Mouse (Mus musculus) left cerebral cortex, postnatal 14 days (tissue): ENCODE results near the gene Olfr316. TPM values are rescaled to one million over a fixed set of nuclear protein-coding genes. Genes with fewer than 3 reads are reported as not detected.
"Not testable (repeated sequence)": the region's sequence is repeated elsewhere in the genome, so short reads cannot be mapped to it uniquely, and the experiment has no call there.

ENCODE experiments used
- DNase-seq, 2 experiments: peaks; one replicate each; pipeline ENCODE4 v3.0.0; 2021 to 2022; ENCODE audit warnings: low spot score in 2 of 2, mixed read lengths in 1 of 2
- intact Hi-C: fragments of 180-260 bp; cut with DNase I; formaldehyde crosslinking; loops from one replicate; pipeline ENCODE4 v1.15.1; 2025
- long read RNA-seq, 2 experiments: library from polyadenylated mRNA; stranded (forward); transcript quantifications; one replicate each; pipeline ENCODE4 v2.0.0; 2021
- total RNA-seq, 2 experiments: library from RNA; stranded (reverse); gene quantifications; 2 replicates each; pipeline ENCODE4 v1.2.3; 2021

Gene Olfr316
- under 1 TPM; 0.13 to 0.42 TPM for total RNA-seq
- long read RNA-seq, experiment 1: 0 reads
- long read RNA-seq, experiment 2: 0 reads

DNA sequence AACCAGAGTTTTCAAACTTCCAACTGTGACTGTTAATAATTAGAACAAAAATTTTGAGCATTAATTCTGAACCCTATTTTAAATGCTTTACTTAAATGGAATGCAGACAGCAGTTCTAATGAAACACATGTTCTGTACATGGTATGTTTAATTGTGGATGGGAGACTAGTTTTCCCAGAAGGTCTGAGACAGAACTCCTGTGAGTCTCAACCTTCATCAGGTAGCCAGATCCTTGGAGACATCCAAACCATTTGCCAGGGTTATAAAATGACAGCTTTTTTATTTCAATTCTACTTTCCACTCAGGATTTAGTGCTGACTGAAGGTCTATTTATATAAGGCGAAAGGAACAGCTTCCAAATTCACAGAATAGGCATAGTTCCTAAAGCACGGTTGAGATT, at the start of gene Olfr316:
Olfr316 (plus strand) TSS at position 301 of the 400 bp plus-strand sequence.
- DNase-seq: no peak
- intact Hi-C loops: no loop called here

DNA sequence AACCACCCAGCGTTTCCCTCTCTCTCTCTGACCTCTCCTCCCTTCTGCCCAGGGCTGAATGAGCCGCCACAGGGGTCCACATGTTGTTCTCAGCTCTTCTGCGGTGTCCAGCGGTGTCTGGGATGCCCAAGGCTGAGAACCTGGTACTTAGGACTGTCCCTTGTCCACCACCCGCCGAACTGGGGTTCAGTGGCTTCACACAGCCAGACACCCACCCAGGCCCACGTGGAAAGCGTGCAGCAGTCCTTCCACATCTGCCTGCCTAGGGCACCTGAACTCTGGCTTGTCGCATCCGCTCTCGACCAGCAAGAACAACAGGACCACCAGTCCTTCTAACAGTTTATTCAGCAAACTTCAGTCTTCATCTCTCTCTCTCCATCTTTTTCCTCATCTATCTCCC, 43.4 kb upstream of the Olfr316 start:
- DNase-seq: no peak
- intact Hi-C loops: no loop called here

DNA sequence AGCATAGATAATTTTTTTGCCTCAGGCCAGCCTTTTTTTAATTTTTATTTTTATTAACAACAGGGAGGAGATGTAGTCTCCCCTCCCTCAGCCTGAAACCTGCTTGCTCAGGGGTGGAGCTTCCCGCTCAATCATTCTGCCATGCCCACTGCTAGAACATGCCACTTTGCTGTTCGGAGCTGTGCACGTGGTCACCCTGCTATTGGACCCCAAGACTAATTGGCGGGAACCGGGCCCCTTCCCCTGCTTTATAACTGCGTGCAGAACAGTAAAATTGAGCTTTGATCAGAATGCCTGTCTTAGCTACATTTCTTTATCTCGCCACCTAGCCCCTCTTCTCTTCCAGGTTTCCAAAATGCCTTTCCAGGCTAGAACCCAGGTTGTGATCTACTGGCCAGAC, 34.8 kb upstream of the Olfr316 start:
- intact Hi-C loops, DNase-seq: not testable (repeated sequence)

DNA sequence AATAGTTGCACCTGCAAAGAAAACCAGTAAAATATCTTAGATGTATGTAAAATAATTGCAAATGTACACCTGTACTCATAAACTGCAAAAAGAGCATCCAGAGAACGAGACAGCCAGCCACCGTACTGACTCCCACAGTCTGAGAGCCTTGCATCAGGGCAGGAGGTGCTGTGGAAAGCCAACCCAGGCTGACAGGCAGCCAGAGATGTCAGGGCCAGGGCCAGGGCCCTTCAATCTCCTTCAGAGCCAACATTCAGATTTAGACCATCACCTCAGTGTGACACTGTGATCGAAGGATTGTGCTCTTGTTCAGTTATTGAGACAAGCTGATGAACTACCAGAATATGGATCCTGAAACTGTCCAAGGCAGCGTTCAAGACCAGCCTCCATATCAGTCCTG, 32.8 kb upstream of the Olfr316 start:
- no peak for DNase-seq
- intact Hi-C loops: no loop called here

DNA sequence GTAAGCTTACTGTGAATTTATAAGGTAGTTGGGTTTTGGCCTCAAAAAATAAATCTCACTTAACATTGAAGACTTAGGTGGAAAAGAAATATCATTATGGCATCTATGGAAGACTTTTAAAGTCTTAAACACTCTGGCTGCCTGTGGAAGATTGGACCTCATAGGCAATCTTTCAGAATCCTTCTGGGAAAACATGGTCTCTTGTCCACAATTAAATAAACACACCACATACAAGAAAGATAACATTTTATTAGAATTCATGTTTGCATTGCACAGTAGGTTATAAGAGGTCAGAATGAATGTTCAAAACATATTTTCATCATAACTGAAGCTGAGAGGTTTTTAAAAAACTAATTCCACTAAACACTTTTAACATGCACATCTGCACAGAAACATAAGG, 28.6 kb upstream of the Olfr316 start, which contains the start of gene Olfr318:
Olfr318 (minus strand) TSS at position 101 of the 400 bp plus-strand sequence.
- intact Hi-C loops: no loop called here
- no peak for DNase-seq

DNA sequence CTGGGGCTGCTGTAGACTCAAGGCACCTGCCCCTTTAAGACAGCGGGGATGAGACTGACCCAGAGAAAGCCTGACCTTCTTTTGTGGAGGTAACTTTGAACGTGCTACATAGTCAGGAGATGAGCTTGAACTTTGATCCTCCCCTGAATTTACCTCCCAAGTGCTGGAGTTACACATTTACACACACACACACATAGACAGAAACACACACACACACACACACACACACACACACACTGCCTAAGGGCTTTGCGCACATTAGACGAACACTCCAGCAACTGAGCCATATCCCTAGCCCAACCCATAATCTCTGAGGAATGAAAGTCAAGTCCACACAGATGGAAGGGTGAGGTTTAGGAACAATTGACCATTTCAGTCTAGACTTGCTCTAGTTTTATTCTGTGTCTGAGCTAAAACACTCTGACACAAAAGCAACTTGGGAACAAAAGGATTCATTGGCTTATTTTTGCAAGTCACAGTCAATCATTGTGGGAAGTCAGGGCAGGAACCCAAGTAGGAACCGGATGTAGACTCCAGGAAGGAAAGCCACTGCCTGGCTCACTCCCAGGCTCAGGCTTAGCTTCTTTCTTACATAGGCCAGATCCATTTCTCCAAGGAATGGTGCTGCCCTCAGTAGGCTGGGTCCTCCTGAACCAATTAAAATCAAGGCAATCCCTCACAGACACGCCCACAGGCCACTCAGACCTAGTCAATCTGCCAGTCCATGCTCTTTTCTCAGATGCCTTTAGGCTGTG, 24.5 kb upstream of the Olfr316 start:
- intact Hi-C loops, DNase-seq: not testable (repeated sequence)

DNA sequence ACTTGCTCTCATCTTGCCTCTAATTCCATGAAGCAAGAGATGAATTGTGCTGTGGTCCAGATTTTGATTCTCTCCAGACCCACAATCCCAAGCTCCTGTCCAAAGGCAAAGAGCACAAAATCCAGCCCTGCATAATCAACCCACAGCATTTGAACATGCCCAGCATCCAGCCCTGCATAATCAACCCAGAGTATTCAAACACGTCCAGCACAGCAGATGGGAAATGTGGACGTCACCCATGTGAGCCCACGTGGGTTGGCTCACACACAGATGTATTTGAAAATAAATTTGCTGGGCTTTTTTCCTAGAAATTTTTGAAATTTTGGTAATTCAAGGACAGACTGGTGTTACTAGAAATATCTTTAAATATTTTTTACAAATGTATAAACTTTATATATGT, 19.2 kb upstream of the Olfr316 start:
- intact Hi-C loops: no loop called here
- peak; percentile 53 to 79 for DNase-seq

DNA sequence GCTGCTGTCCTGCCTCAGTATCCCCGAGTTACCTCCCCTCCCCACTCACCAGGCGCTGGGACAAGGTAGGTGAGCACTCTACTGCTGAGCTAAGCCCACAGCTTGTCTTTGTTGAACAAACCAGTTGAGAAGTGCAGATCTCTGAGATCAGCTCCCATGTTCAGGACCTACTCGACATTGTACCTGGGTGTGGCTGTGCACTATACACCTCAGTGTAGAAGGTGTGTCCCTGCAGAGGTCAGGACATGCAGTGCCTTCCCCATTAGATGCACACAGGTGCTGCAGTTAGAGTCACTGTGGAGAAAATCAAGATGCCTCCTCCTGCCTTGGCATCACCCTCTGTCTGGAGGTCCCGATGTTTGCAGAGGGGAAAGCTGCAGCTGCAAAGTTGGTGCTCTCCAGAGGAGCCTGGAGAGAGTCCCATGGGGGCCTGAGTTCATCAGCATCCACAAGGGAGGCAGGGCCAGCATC, 13.7 kb upstream of the Olfr316 start, which contains the start of gene Olfr317:
Olfr317 (minus strand) TSS at position 421 of the 471 bp plus-strand sequence.
- intact Hi-C loops: no loop called here
- DNase-seq: no peak

DNA sequence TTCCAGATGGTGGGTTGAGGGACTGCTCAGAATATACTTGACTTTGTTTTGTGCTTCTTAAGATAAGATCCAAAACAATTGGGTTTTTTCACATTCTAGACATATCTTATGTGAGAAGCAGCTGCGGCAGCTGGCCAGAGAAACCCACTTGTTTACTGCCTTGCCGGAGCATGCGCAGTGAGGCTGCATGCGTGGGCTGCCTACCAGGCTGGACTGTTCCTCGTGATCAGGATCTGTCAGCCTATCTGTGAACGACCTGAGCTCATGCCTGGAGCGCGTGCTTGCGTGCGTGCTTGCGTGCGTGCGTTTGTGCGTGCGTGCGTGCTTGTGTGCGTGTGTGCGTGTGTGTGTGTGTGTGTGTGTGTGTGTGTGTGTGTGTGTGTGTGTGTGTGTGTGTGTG, 1.4 kb upstream of the Olfr316 start:
- DNase-seq: peak; percentile 42 to 84
- intact Hi-C loops: not testable (repeated sequence)

DNA sequence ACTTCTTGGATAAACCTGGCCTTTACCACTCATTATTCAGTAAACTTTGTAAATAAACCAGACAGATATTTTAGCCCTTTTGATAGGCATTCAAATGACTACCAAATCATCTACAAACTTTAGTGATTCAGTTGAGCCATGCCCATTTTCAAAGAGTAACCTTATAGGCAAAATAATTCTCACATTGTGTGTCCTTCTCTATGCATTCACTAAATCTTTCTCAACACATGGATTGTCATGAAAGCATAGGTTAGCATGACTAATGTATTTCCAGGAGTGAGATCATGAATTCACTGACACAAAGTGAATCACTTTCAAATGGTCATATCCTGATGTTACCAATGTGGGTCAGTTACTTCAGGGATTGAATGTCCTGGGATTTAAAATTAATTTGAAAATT, 20.4 kb downstream of the Olfr316 start, which contains the start of gene Olfr315:
Olfr315 (plus strand) TSS at position 301 of the 400 bp plus-strand sequence.
- DNase-seq: no peak
- intact Hi-C loops: no loop called here

DNA sequence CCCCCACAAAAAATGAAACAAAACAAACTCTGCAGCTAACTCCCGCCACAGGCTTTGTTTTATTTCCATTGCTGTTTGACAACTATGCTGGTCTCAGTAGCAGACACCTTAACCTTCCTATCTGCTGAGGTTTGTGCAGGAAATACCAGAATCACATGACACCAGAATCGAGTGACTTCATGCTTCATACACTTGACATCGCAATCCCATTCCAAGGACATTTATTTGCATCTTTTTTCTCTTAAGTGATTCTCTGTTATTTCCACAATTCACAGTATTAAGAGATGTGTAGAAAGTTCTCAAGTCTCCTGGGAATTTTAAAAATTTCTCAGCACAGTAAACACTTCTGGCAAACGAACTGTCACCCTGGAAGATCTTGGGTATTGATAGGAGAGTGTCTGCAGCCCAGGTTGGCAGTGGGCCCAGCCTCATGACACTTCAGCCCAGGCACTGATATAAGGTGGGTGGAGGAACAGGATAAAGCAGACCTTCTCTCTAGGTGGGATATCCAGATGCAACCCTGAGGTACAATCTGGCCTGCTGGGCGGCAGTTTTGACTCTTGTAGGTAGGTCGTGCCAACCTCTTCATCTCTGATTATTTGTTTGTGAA, 30.1 kb downstream of the Olfr316 start, which contains the start of gene Olfr314:
Olfr314 (plus strand) TSS at position 473 of the 610 bp plus-strand sequence.
- no peak for DNase-seq
- intact Hi-C loops: no loop called here

DNA sequence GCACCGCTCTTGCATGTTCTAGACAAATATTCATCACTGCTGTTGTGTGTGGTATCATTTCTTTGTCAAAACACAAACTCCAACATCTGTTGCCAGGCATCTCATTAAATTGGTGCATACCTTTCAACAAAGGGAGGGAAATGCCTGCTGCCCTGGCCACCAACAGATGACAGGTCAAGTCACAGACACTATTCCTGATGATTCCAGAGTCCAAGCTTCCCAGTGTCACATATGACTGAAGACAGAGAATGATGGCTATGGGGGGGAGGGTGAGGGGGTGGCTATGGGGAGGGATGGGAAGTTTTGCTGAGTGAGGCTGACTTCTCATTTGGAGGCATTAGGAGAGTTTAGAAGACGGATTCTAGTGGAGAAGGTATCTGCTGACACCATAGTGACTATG, 31.6 kb downstream of the Olfr316 start:
- no peak for DNase-seq
- intact Hi-C loops: no loop called here

DNA sequence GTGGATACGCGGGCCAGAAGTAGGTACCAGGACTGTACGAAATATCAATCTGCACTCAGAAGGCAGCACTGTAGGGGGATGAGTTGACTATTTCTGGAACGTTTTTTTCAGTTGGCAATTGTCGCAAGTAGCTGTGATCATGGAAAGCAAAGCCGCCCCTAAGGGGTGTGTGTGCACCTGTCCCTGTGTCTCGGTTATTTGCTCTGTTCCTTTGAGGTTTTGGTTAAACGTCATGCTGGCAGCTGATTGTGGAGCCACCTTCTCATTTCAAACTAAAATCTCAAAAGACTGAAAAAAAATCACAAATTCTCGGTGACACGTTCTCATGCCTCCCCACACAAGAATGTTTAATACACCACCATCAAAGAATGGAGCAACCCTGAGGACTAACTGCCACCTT, 35.1 kb downstream of the Olfr316 start:
- intact Hi-C loops: no loop called here
- no peak for DNase-seq

DNA sequence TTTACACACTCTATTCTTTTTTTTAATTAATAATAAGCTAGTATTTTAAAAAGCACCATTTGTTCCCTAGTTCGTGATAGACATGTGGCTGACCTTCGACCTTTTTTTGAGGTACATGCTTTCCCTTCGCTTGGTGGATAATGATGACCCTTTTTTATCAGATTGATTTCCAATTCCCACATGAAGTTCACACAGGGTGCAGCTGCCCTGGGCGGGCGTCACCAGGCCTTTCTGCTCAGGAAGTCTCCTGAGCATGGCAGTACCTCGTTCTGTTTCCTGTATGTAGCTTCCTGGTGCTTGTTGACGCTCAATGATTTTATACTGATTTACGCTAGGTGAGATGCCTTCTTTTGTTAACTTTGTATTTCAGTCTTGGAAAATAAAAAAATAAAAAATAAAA, 35.8 kb downstream of the Olfr316 start:
- DNase-seq: no peak
- intact Hi-C loops: no loop called here

DNA sequence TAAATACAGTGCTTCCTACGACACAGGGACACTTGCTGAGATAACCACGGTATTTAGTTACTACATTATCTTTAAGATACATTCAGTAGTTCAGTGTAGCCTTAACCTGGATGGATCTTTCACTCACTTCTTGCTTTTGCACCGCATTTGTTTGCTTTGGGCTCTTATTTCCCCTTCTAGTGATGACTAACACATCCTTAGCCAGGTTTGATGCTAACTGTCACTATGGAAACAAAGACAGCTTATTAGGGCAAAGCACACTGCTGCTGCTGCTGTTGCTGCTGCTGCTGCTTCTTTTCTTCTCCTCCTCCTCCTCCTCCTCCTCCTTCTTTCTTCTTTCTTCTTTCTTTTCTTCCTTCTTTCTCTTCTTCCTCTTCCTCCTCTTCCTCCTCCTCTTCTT, 37.0 kb downstream of the Olfr316 start:
- DNase-seq: no peak

DNA sequence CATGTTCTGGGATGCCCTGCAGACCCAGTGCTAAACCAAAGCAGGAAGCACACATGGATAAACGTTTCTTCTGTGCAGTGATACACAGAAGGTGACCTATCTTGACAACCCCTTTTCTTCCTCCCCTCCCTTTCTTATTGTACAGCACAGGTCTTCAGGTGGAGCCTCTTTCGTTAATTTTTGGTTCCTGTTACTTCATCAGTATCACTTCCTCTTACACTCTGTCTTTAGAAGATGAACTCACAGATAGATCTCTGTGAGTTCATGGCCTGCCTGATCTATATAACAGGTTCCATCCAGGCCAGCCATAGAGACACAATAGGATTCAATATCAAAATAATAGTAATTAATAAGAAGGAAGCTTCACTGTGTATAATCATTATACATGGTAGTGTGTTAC, 37.5 kb downstream of the Olfr316 start:
- intact Hi-C loops: no loop called here
- no peak for DNase-seq

More for the DNA sequence above, 37.0 kb downstream of the Olfr316 start:
- intact Hi-C loops: no loop called here

DNA sequence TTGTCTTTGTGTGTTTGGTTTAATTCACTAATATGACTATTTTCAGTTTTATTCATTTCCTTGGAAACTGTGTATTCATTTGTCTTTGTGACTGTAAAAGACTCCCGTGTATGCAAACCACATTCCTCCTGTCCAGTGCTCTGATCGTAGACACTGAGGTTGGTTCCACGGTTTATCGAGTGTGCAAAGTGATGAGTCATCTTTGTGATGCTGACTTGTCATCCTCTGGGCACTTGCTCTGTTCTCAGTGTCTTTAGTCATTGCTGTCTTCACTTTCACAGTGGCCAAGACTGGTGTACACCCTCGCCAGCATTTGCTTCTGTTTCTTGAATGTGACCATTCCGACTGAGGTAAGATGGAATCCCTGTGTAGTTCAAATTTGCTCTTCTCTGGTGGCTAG, 38.1 kb downstream of the Olfr316 start:
- DNase-seq: no peak
- intact Hi-C loops: no loop called here

DNA sequence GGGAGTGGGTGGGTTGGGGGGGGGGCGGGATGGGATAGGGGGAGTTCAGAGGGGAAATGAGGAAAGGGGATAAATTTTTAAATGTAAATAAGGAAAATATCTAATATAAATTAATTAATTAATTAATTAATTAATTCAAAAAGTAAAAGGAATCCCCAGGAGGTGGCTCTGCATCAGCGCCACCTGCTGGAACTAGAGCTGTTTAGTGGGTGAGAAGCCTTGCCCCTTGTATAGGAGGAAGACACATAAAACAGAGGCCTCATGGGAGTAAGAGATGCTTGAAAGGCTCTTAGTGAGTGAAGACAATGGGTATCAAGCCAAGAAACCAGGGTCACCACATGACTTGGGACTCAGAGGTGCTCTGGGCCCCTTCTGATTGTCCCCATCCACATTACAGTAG, 43.3 kb downstream of the Olfr316 start:
- no peak for DNase-seq
- intact Hi-C loops: no loop called here

DNA sequence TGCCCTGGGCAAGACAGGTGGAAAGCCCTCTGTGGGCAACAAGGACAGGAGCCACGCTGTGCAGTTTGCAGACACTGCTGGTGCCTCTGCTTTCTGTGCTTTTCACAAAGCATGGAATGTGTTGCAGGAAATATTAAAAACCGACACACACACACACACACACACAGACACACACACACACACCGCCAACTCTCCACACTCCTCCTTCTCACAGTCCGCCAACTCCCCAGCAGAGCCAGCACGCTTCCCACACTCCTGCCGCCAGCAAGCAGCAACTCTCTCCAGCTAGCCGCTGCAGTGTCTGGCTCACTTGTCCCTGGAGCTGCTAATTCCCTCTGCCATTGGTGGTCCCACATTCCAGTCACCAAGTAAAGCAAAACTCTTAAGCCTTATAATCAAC, 44.3 kb downstream of the Olfr316 start:
- peak; percentile 80 to 86 for DNase-seq
- intact Hi-C loops: no loop called here

DNA sequence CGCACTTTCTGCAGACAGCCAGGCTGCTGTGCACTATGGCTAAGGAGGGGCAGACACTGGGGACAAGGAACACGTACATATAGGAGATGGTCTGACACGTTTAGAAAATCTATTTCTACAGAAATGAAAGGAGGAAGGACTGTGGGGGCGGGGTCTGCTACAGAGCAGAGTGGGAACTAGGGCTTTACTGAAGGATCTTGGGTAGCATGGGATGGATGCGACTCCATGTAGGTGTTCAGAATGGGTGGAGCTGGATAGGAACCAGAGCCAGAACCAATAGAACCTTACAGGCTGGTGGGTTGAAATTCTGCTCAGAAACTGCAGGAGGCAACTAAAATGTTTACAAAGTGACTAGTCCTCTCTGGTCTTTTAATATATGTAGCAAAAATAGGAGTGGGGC, 47.2 kb downstream of the Olfr316 start:
- intact Hi-C loops: no loop called here
- DNase-seq: peak; percentile 20 to 37
